Mouse (Mus musculus): ENCODE data around the gene Gm6525. TPM values are rescaled to one million over a fixed set of nuclear protein-coding genes. Genes with fewer than 3 reads are reported as not detected.

The Gm6525 gene
- total and polyA plus RNA-seq, 3 experiments, result 0.17 to 0.71 (median 0.31) TPM

DNA sequence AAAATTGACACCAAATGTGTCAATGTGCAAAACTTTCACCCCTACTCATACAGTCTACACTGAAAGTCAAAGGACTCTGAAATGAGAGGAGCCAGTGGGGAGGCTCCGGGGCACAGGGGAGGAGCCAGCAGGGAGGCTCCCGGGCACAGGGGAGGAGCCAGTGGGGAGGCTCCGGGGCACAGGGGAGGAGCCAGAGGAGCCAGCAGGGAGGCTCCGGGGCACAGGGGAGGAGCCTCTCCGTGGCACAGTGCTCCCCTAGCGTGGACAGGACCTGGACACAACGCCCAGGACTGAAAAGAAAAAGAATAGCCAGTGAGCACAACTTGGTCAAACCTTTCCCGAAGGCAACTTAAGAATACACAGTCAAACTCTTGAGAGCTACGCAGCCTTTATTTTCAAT is 38.5 kb upstream of the Gm6525 start:
- no peaks in the 10 kb centered on the region for H3K9me3 ChIP-seq (replicated peaks; ENCODE audit: low read length)
- in situ Hi-C loops (cut with MboI; ENCODE audit: low pct_ligation_motif_present, low pct_unique_long_range_greater_than_20kb, low sequenced_read_pairs), result no loop called here
- no peak overlapping the region for H3K4me3 ChIP-seq (replicated peaks in 1 of 3; ENCODE audit: low read depth in 2 of 3, low read length in 2 of 3, poor library complexity in 1 of 3)
- no peaks in the 10 kb centered on the region for H3K27me3 ChIP-seq (replicated peaks)
- H3K79me2 ChIP-seq (replicated peaks; ENCODE audit: control insufficient read depth, extremely low read depth, insufficient read depth, poor library complexity, severe bottlenecking), result peaks cover 2% of the 10 kb centered on the region; the same call in 1 of the 2 replicates
- H3K9ac ChIP-seq (ENCODE audit: insufficient read depth, low read depth), result no peak overlapping the region
- peaks cover 0 to 9% of the 10 kb centered on the region in 2 experiments; a peak in 1 of 4 replicates for H3K4me1 ChIP-seq (ENCODE audit: control insufficient read depth in 1 of 2, insufficient read depth in 2 of 2)
- DNase-seq (ENCODE audit: extremely low read depth), result no peak
- no peak for TF ChIP-seq NRF1 (IDR thresholded peaks at IDR 0.05; ENCODE audit: low read depth, low read length)
- no peak for TF ChIP-seq ELF1 (IDR thresholded peaks at IDR 0.05; ENCODE audit: low read depth, low read length)
- H3K4me2 ChIP-seq (ENCODE audit: insufficient read depth, low read depth, poor library complexity, severe bottlenecking), result no peak overlapping the region
- no peak overlapping the region for H3K27ac ChIP-seq (ENCODE audit: insufficient read depth, low read depth)
- dilution Hi-C loops (cut with MboI; ENCODE audit: extremely low pct_ligation_motif_present, extremely low pct_unique_long_range_greater_than_20kb, low sequenced_read_pairs), result no loop called here
- H3K36me3 ChIP-seq (replicated peaks in 1 of 2; ENCODE audit: control insufficient read depth in 1 of 2, insufficient read depth in 1 of 2, low read length in 1 of 2), result peaks cover 3 to 49% of the 10 kb centered on the region in 2 experiments

DNA sequence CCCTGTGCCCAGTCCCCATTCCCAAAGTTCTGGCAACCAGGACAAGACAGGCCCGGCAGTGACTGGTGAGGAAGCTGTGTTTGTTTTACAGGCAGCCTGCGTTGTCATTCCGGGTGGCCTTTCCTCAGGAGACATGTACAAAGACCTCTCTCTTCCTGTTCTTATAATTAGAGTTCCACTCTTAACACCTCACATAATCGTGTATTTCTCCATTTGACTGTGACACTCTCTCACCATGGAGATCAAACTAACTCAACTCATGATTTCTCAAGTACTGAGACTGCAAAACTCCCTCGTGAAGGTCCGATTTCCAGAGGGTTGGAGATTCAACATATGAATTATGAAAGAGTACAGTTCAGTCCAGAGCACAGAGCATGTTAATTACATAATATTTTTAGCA is 38.0 kb upstream of the Gm6525 start:
- Histone ChIP-seq H3K4me2 (ENCODE audit: insufficient read depth, low read depth, poor library complexity, severe bottlenecking) (no peak overlapping the region), H3K79me2 (replicated peaks; ENCODE audit: control insufficient read depth, extremely low read depth, insufficient read depth, poor library complexity, severe bottlenecking) (peaks cover 2% of the 10 kb centered on the region; the same call in 1 of the 2 replicates), H3K4me1 (ENCODE audit: control insufficient read depth in 1 of 2, insufficient read depth in 2 of 2) (peaks cover 0 to 9% of the 10 kb centered on the region in 2 experiments; a peak in 1 of 4 replicates), H3K27ac (ENCODE audit: insufficient read depth, low read depth) (no peak overlapping the region), H3K9ac (ENCODE audit: insufficient read depth, low read depth) (no peak overlapping the region), H3K36me3 (replicated peaks in 1 of 2; ENCODE audit: control insufficient read depth in 1 of 2, insufficient read depth in 1 of 2, low read length in 1 of 2) (peaks cover 3 to 48% of the 10 kb centered on the region in 2 experiments), H3K4me3 (replicated peaks in 1 of 3; ENCODE audit: low read depth in 2 of 3, low read length in 2 of 3, poor library complexity in 1 of 3) (no peak overlapping the region), H3K27me3 (replicated peaks) (no peaks in the 10 kb centered on the region), H3K9me3 (replicated peaks; ENCODE audit: low read length) (no peaks in the 10 kb centered on the region)
- in situ Hi-C loops (cut with MboI; ENCODE audit: low pct_ligation_motif_present, low pct_unique_long_range_greater_than_20kb, low sequenced_read_pairs), result no loop called here
- TF ChIP-seq POLR2A (IDR thresholded peaks at IDR 0.05; ENCODE audit: low read depth, low read length) (no peak), CHD1 (IDR thresholded peaks at IDR 0.05; ENCODE audit: low read depth, low read length) (no peak), HCFC1 (IDR thresholded peaks at IDR 0.05; ENCODE audit: low read depth, low read length) (no peak), ZMIZ1 (IDR thresholded peaks at IDR 0.05; ENCODE audit: low read depth, low read length) (no peak), GABPA (IDR thresholded peaks at IDR 0.05; ENCODE audit: insufficient replicate concordance, low read depth, low read length) (no peak), TBP (conservative IDR thresholded peaks at IDR 0.05; ENCODE audit: low read depth, low read length) (no peak), SMC3 (IDR thresholded peaks at IDR 0.05; ENCODE audit: low read depth, low read length) (no peak), KAT2A (IDR thresholded peaks at IDR 0.05; ENCODE audit: insufficient replicate concordance, low read length) (no peak), JUN (IDR thresholded peaks at IDR 0.05; ENCODE audit: insufficient read depth, low read depth, low read length) (no peak), EP300 (IDR thresholded peaks at IDR 0.05; ENCODE audit: low read length) (no peak), MAZ (IDR thresholded peaks at IDR 0.05; ENCODE audit: low read depth, low read length) (no peak), UBTF (IDR thresholded peaks at IDR 0.05; ENCODE audit: low read depth, low read length) (no peak), CTCF (conservative IDR thresholded peaks at IDR 0.05 in 1 of 2, IDR thresholded peaks at IDR 0.05 in 1 of 2; ENCODE audit: low read depth in 2 of 2, low read length in 2 of 2) (no peak)
- no peak for DNase-seq (ENCODE audit: extremely low read depth)
- dilution Hi-C loops (cut with MboI; ENCODE audit: extremely low pct_ligation_motif_present, extremely low pct_unique_long_range_greater_than_20kb, low sequenced_read_pairs), result no loop called here
